Mouse (Mus musculus) brain, embryonic 14.5 days (tissue): Measurements from ENCODE around the gene 5830411N06Rik.

ENCODE experiments used
- CTCF ChIP-seq: fragments of 200-500 bp; IDR thresholded peaks from 2 replicates; pipeline ENCODE4 v1.5.1; 2012; ENCODE audit warnings: inconsistent platforms, mild to moderate bottlenecking, moderate library complexity, borderline replicate concordance; ENCODE audit not compliant: insufficient read depth, insufficient read length; ENCODE audit errors: extremely low read depth
- POLR2A ChIP-seq: fragments of 200-500 bp; IDR thresholded peaks from 2 replicates; pipeline ENCODE4 v1.6.1; 2012; ENCODE audit warnings: mild to moderate bottlenecking, inconsistent platforms, borderline replicate concordance; ENCODE audit not compliant: poor library complexity, insufficient read depth, insufficient read length, severe bottlenecking; ENCODE audit errors: extremely low read depth

GRCm38 (mm10) chr7:140208677-140209076, 38.4 kb upstream of the 5830411N06Rik start:
- no peak for TF ChIP-seq CTCF
- TF ChIP-seq POLR2A: no peak
